Mouse (Mus musculus): ENCODE measurements around the gene Mrps16.

GRCm38 (mm10) chr14:20340866-20341265 is 52.6 kb downstream of the Mrps16 start:
- TF ChIP-seq POLR2A (IDR thresholded peaks at IDR 0.05; ENCODE audit: low read depth, low read length) (no peak), CTCF (conservative IDR thresholded peaks at IDR 0.05; ENCODE audit: insufficient read depth, insufficient read length, low read depth, low read length) (no peak)
